Mouse (Mus musculus): ENCODE results near the gene Otud7b.
A peak's percentile ranks its signal among the peaks of the same experiment; 100 is the strongest.

- TF ChIP-seq CTCF (IDR thresholded peaks at IDR 0.05; ENCODE audit: low read depth) (peak; percentile 59), EP300 (IDR thresholded peaks at IDR 0.05; ENCODE audit: low read depth) (no peak)
Measured at GRCm38 (mm10) chr3:96089882-96090489, 14.3 kb upstream of the Otud7b start.
